Mouse (Mus musculus) olfactory bulb, adult 2 months (tissue): Measurements from ENCODE around the gene Snrnp70. TPM values are rescaled to one million over a fixed set of nuclear protein-coding genes. Genes with fewer than 3 reads are reported as not detected.

ENCODE experiments used
- H3K27ac ChIP-seq: fragments of 200-500 bp; 2 replicates; pipeline ENCODE4 v1.5.1; 2012; ENCODE audit warnings: low read depth, low read length; ENCODE audit not compliant: insufficient read depth
- H3K4me1 ChIP-seq: fragments of 200-500 bp; 2 replicates; pipeline ENCODE4 v1.6.1; 2012; ENCODE audit warnings: low read length; ENCODE audit not compliant: control insufficient read depth, insufficient read depth
- H3K4me3 ChIP-seq: fragments of 200-500 bp; 2 replicates; pipeline ENCODE4 v1.5.1; 2012; ENCODE audit warnings: mild to moderate bottlenecking, low read depth, low read length, moderate library complexity; ENCODE audit not compliant: insufficient read depth
- CTCF ChIP-seq: fragments of 200-500 bp; IDR thresholded peaks from 2 replicates; pipeline ENCODE4 v1.5.1; 2012; ENCODE audit warnings: low read depth, mild to moderate bottlenecking, low read length, moderate library complexity; ENCODE audit not compliant: insufficient read depth
- POLR2A ChIP-seq: fragments of 200-500 bp; IDR thresholded peaks from 2 replicates; pipeline ENCODE4 v1.6.1; 2012; ENCODE audit warnings: mild to moderate bottlenecking, low read depth, low read length, moderate library complexity; ENCODE audit not compliant: insufficient read depth
- whole genome bisulfite sequencing: fragments of 180-500 bp; shearing (Covaris S2); methylation state at CpG from one replicate; pipeline ENCODE4 v1.1.7; 2018; 5-methylcytosine and 5-hydroxymethylcytosine counted together
- polyA plus RNA-seq: library from polyadenylated mRNA; stranded (reverse); fragments of >200 nt; gene quantifications from 2 replicates; pipeline ENCODE4 v1.2.4, GENCODE M21; 2012; ENCODE audit warnings: low replicate concordance; ENCODE audit not compliant: missing spikeins, insufficient read depth, insufficient read length

Gene Snrnp70
- polyA plus RNA-seq, 1 experiment = 1,039 TPM

DNA sequence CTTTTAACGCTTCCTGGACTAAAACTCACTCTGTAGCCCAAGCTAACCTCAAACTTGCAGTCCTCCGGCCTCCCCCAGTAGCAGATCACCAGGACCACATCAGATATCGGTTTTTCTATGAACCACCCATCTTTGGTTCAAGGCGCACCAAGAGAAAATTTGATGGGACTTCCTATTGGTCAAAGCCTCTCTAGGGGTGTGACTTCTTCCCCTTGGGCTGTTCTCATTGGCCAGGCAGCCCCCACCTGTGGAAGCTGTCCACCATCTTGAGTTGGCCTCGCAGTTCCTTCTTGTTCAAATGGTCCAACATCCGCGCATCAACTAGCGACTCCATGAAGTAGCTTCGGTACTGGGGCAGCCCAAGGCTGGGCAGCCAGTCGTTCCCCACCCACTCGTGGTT lies 53.5 kb downstream of the Snrnp70 start:
- Histone ChIP-seq H3K4me3 (no peak overlapping the region), H3K27ac (no peak overlapping the region), H3K4me1 (peaks cover 9% of the 10 kb centered on the region)
- TF ChIP-seq CTCF (no peak), POLR2A (no peak)
- WGBS = 95% methylated on average over 11 of the region's 11 CpGs

DNA sequence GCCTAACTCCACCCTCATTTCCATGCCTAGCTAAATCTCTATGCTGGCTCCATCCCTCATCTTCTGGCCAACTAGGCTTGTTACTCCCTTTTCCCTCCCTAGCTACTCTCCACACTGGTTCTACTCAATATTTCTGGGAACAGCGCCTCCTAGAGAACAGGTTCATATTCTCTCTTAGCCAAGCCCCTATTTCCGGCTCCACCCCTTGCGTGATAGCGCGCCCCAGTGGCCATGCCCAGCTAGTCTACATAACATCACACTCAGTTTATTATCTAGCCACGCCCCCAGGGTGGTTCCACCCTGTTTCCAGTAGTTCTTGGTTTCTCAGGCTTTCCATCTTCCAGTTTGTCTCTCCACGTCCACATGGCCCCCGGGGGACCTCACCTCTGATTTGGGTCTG lies 54.2 kb downstream of the Snrnp70 start:
- 7% methylated on average over 8 of the region's 8 CpGs for WGBS
- no peak for TF ChIP-seq POLR2A
- TF ChIP-seq CTCF = no peak

DNA sequence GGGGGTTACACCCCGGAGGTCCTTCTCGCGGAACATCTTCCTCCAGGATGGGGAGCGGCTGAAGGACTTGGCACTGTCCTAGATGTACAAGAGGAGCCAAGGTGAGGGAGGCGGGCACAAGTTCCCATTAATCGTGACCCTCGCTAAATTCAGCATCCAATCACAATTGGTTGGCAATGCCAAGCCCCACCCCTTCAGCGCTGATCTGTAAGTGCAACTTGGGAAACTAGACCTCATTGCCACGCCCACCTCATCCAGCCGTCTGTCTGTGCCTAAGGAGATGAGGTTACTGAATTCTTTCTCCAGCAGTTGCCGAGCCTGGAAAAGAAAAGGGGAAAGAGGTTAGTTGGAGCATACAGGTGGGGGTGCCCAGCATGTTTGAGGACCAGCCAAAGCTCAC lies 54.9 kb downstream of the Snrnp70 start:
- Histone ChIP-seq H3K4me1 (peaks cover 9% of the 10 kb centered on the region), H3K27ac (no peak overlapping the region), H3K4me3 (no peak overlapping the region)
- WGBS = 35% methylated on average over 11 of the region's 11 CpGs
- TF ChIP-seq POLR2A (no peak), CTCF (no peak)

More for the DNA sequence above, 54.2 kb downstream of the Snrnp70 start:
- H3K27ac ChIP-seq = no peak overlapping the region
- no peak overlapping the region for H3K4me3 ChIP-seq
- H3K4me1 ChIP-seq = peaks cover 9% of the 10 kb centered on the region

- TF ChIP-seq POLR2A = no peak
- no peak for TF ChIP-seq CTCF
- WGBS = 50% methylated on average over 11 of the region's 11 CpGs
- H3K4me3 ChIP-seq = 0 out of 2 replicates have a peak overlapping the region, but pooled peaks have one; percentile 11
- H3K4me1 ChIP-seq = peaks cover 9% of the 10 kb centered on the region
- H3K27ac ChIP-seq = no peak overlapping the region
Measured at GRCm38 (mm10) chr7:45340066-45340442, 55.5 kb downstream of the Snrnp70 start.

- Histone ChIP-seq H3K4me3 (peak overlapping the region; percentile 11; the same call in 1 of the 2 replicates), H3K27ac (no peak overlapping the region), H3K4me1 (peaks cover 9% of the 10 kb centered on the region)
- WGBS = 29% methylated on average over 39 of the region's 39 CpGs
- TF ChIP-seq POLR2A = no peak
- no peak for TF ChIP-seq CTCF
Measured at GRCm38 (mm10) chr7:45339410-45340065, 56.0 kb downstream of the Snrnp70 start.

- H3K4me3 ChIP-seq = no peak overlapping the region
- no peak for TF ChIP-seq POLR2A
- no peak for TF ChIP-seq CTCF
- WGBS = 14% methylated on average over 14 of the region's 14 CpGs
- H3K4me1 ChIP-seq = peaks cover 14% of the 10 kb centered on the region
- no peak overlapping the region for H3K27ac ChIP-seq
Measured at GRCm38 (mm10) chr7:45338161-45338911, 57.2 kb downstream of the Snrnp70 start.

DNA sequence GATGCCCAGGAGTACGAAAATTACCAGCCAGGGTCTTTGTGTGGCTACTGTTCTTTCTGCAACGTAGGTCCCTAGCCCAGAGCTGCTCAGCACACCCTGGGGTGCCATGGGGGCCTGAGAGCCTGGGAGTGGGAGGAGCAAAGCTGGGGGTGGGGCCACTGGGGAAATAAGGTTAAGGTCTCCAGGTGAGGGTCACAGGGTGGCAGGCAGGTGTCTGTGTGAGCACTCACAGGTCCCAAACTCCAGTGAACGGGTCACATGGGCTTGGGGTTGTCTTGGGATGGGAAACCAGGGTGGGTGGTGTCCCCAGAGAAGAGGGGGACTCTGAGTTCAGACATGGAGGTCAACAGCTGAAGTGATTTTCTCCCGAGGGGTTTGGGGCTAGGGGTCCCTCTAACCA lies 58.1 kb downstream of the Snrnp70 start:
- H3K4me3 ChIP-seq = no peak overlapping the region
- H3K4me1 ChIP-seq = peaks cover 22% of the 10 kb centered on the region
- TF ChIP-seq CTCF (no peak), POLR2A (no peak)
- WGBS = 17% methylated on average over 4 of the region's 4 CpGs
- no peak overlapping the region for H3K27ac ChIP-seq

DNA sequence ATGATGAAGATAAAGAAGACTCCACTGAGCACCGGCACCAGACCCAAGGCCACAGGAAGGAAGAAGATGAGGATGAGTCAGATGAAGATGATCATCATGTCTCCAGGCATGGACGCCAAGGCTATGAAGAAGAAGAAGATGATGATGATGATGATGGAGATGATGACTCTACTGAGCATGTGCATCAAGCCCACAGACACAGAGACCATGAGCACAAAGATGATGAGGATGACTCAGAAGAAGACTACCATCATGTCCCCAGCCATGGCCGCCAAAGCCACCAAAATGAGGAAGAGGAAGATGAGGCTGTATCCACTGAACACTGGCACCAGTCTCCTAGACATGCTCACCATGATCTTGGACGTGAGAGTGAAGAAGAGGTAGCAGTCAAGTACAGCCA lies 59.2 kb downstream of the Snrnp70 start:
- TF ChIP-seq POLR2A (no peak), CTCF (no peak)
- no peak overlapping the region for H3K27ac ChIP-seq
- peaks cover 20% of the 10 kb centered on the region for H3K4me1 ChIP-seq
- H3K4me3 ChIP-seq = no peak overlapping the region
- 89% methylated on average over 4 of the region's 4 CpGs for WGBS

GRCm38 (mm10) chr7:45335056-45335455 lies 60.5 kb downstream of the Snrnp70 start, which contains the start of gene Hrc:
Gene Hrc, plus strand, starts transcription at chr7:45335290.
- peaks cover 20% of the 10 kb centered on the region for H3K4me1 ChIP-seq
- H3K4me3 ChIP-seq = no peak within 1 kb of the TSS
- no peak for TF ChIP-seq POLR2A
- no peak for TF ChIP-seq CTCF
- H3K27ac ChIP-seq = no peak within 1 kb of the TSS
- whole genome bisulfite sequencing = 42% methylated on average over 5 of the region's 5 CpGs
